Mouse (Mus musculus): Measurements from ENCODE around the gene Slc4a5. TPM values are rescaled to one million over a fixed set of nuclear protein-coding genes. Genes with fewer than 3 reads are reported as not detected.

Slc4a5 gene
- polyA plus RNA-seq, 1 experiment from 2014 or later, result 0.41 TPM

GRCm38 (mm10) chr6:83237123-83237522 is 17.5 kb downstream of the Slc4a5 start:
- no peak overlapping the region for H3K9ac ChIP-seq
- ATAC-seq, result peak; percentile 64; the same call in 1 of the 2 replicates
- H3K27me3 ChIP-seq (replicated peaks), result peaks cover 9% of the 10 kb centered on the region
- H3K9me3 ChIP-seq, result no peaks in the 10 kb centered on the region
- no peaks in the 10 kb centered on the region for H3K36me3 ChIP-seq
- H3K4me2 ChIP-seq (replicated peaks), result peak overlapping the region; percentile 43
- no peak overlapping the region for H3K4me3 ChIP-seq (replicated peaks)
- peaks cover 14% of the 10 kb centered on the region; the same call in 1 of the 2 replicates for H3K4me1 ChIP-seq (replicated peaks)
- WGBS, result 3% methylated on average over 9 of the region's 9 CpGs
- no peak overlapping the region for H3K27ac ChIP-seq

- no peak for ATAC-seq
- Histone ChIP-seq H3K27ac (no peak overlapping the region), H3K4me3 (replicated peaks) (no peak overlapping the region), H3K9me3 (no peaks in the 10 kb centered on the region), H3K4me1 (replicated peaks) (peaks cover 8% of the 10 kb centered on the region; the same call in 1 of the 2 replicates), H3K27me3 (replicated peaks) (no peaks in the 10 kb centered on the region; the same call in 1 of the 2 replicates), H3K9ac (no peak overlapping the region), H3K36me3 (no peaks in the 10 kb centered on the region), H3K4me2 (replicated peaks) (no peak overlapping the region)
- WGBS, result 48% methylated on average over 10 of the region's 10 CpGs
These were observed 24.9 kb downstream of the Slc4a5 start for GRCm38 (mm10) chr6:83244422-83245061.

GRCm38 (mm10) chr6:83245134-83245533 is 25.5 kb downstream of the Slc4a5 start:
- ATAC-seq, result no peak
- H3K27me3 ChIP-seq (replicated peaks), result no peaks in the 10 kb centered on the region
- H3K36me3 ChIP-seq, result no peaks in the 10 kb centered on the region
- no peak overlapping the region for H3K4me2 ChIP-seq (replicated peaks)
- peaks cover 5% of the 10 kb centered on the region; the same call in 1 of the 2 replicates for H3K4me1 ChIP-seq (replicated peaks)
- H3K27ac ChIP-seq, result no peak overlapping the region
- no peaks in the 10 kb centered on the region for H3K9me3 ChIP-seq
- no peak overlapping the region for H3K4me3 ChIP-seq (replicated peaks)
- WGBS, result 64% methylated on average over 6 of the region's 6 CpGs
- no peak overlapping the region for H3K9ac ChIP-seq

GRCm38 (mm10) chr6:83245997-83246396 is 26.4 kb downstream of the Slc4a5 start:
- Histone ChIP-seq H3K27ac (no peak overlapping the region), H3K9ac (no peak overlapping the region), H3K4me3 (replicated peaks) (no peak overlapping the region), H3K4me2 (replicated peaks) (no peak overlapping the region), H3K4me1 (replicated peaks) (no peaks in the 10 kb centered on the region), H3K27me3 (replicated peaks) (no peaks in the 10 kb centered on the region), H3K36me3 (no peaks in the 10 kb centered on the region), H3K9me3 (no peaks in the 10 kb centered on the region)
- ATAC-seq, result no peak
- WGBS, result 95% methylated on average over 1 of the region's 1 CpGs

- Histone ChIP-seq H3K4me3 (replicated peaks) (no peak overlapping the region), H3K9ac (no peak overlapping the region), H3K36me3 (no peaks in the 10 kb centered on the region), H3K4me2 (replicated peaks) (no peak overlapping the region), H3K9me3 (no peaks in the 10 kb centered on the region), H3K27me3 (replicated peaks) (no peaks in the 10 kb centered on the region), H3K4me1 (replicated peaks) (no peaks in the 10 kb centered on the region), H3K27ac (no peak overlapping the region)
- WGBS, result 92% methylated on average over 4 of the region's 4 CpGs
- ATAC-seq, result no peak
These were observed 27.1 kb downstream of the Slc4a5 start for GRCm38 (mm10) chr6:83246750-83247149.

GRCm38 (mm10) chr6:83247153-83247552 is 27.5 kb downstream of the Slc4a5 start:
- Histone ChIP-seq H3K4me2 (replicated peaks) (no peak overlapping the region), H3K27me3 (replicated peaks) (no peaks in the 10 kb centered on the region), H3K9ac (no peak overlapping the region), H3K9me3 (no peaks in the 10 kb centered on the region), H3K36me3 (no peaks in the 10 kb centered on the region), H3K4me3 (replicated peaks) (no peak overlapping the region), H3K27ac (no peak overlapping the region), H3K4me1 (replicated peaks) (no peaks in the 10 kb centered on the region)
- WGBS, result 92% methylated on average over 2 of the region's 2 CpGs
- ATAC-seq, result no peak

- no peak overlapping the region for H3K4me2 ChIP-seq (replicated peaks)
- no peak for ATAC-seq
- WGBS, result 70% methylated on average over 7 of the region's 7 CpGs
- H3K27me3 ChIP-seq (replicated peaks), result no peaks in the 10 kb centered on the region
- no peak overlapping the region for H3K9ac ChIP-seq
- H3K27ac ChIP-seq, result no peak overlapping the region
- no peaks in the 10 kb centered on the region for H3K4me1 ChIP-seq (replicated peaks)
- no peak overlapping the region for H3K4me3 ChIP-seq (replicated peaks)
- H3K9me3 ChIP-seq, result no peaks in the 10 kb centered on the region
- no peaks in the 10 kb centered on the region for H3K36me3 ChIP-seq
These were observed 34.6 kb downstream of the Slc4a5 start for GRCm38 (mm10) chr6:83254242-83254641.

- no peak for ATAC-seq
- no peak overlapping the region for H3K4me2 ChIP-seq (replicated peaks)
- peaks cover 5% of the 10 kb centered on the region; the same call in 1 of the 2 replicates for H3K4me1 ChIP-seq (replicated peaks)
- H3K9ac ChIP-seq, result no peak overlapping the region
- H3K36me3 ChIP-seq, result no peaks in the 10 kb centered on the region
- no peak overlapping the region for H3K27ac ChIP-seq
- H3K27me3 ChIP-seq (replicated peaks), result no peaks in the 10 kb centered on the region
- WGBS, result 81% methylated on average over 1 of the region's 1 CpGs
- H3K9me3 ChIP-seq, result no peaks in the 10 kb centered on the region
- H3K4me3 ChIP-seq (replicated peaks), result no peak overlapping the region
These were observed 44.9 kb downstream of the Slc4a5 start for GRCm38 (mm10) chr6:83264516-83264915.

GRCm38 (mm10) chr6:83265253-83265652 is 45.6 kb downstream of the Slc4a5 start:
- H3K9ac ChIP-seq, result no peak overlapping the region
- H3K36me3 ChIP-seq, result no peaks in the 10 kb centered on the region
- H3K9me3 ChIP-seq, result no peaks in the 10 kb centered on the region
- no peak overlapping the region for H3K27ac ChIP-seq
- peaks cover 5% of the 10 kb centered on the region; the same call in 1 of the 2 replicates for H3K4me1 ChIP-seq (replicated peaks)
- no peak overlapping the region for H3K4me2 ChIP-seq (replicated peaks)
- ATAC-seq, result no peak
- H3K4me3 ChIP-seq (replicated peaks), result no peak overlapping the region
- no peaks in the 10 kb centered on the region for H3K27me3 ChIP-seq (replicated peaks)

- no peaks in the 10 kb centered on the region for H3K9me3 ChIP-seq
- H3K4me1 ChIP-seq (replicated peaks), result peaks cover 5% of the 10 kb centered on the region; the same call in 1 of the 2 replicates
- no peak overlapping the region for H3K4me3 ChIP-seq (replicated peaks)
- H3K27me3 ChIP-seq (replicated peaks), result no peaks in the 10 kb centered on the region
- no peak overlapping the region for H3K27ac ChIP-seq
- no peak overlapping the region for H3K9ac ChIP-seq
- H3K36me3 ChIP-seq, result no peaks in the 10 kb centered on the region
- 86% methylated on average over 4 of the region's 4 CpGs for WGBS
- no peak for ATAC-seq
- H3K4me2 ChIP-seq (replicated peaks), result no peak overlapping the region
These were observed 46.0 kb downstream of the Slc4a5 start for GRCm38 (mm10) chr6:83265653-83266052.

- Histone ChIP-seq H3K9ac (no peak overlapping the region), H3K4me1 (replicated peaks) (peaks cover 5% of the 10 kb centered on the region; the same call in 1 of the 2 replicates), H3K9me3 (no peaks in the 10 kb centered on the region), H3K4me3 (replicated peaks) (no peak overlapping the region), H3K4me2 (replicated peaks) (peak overlapping the region; percentile 76), H3K27ac (no peak overlapping the region), H3K27me3 (replicated peaks) (no peaks in the 10 kb centered on the region), H3K36me3 (no peaks in the 10 kb centered on the region)
- ATAC-seq, result no peak
- WGBS, result 73% methylated on average over 4 of the region's 4 CpGs
These were observed 48.0 kb downstream of the Slc4a5 start for GRCm38 (mm10) chr6:83267616-83268015.

GRCm38 (mm10) chr6:83268144-83269010 is 48.7 kb downstream of the Slc4a5 start:
- H3K27ac ChIP-seq, result peak overlapping the region; percentile 81
- no peaks in the 10 kb centered on the region for H3K9me3 ChIP-seq

More at GRCm38 (mm10) chr6:83268144-83269010, 48.7 kb downstream of the Slc4a5 start:
- Histone ChIP-seq H3K36me3 (no peaks in the 10 kb centered on the region), H3K4me3 (replicated peaks) (peak overlapping the region; percentile 60), H3K4me2 (replicated peaks) (peak overlapping the region; percentile 76), H3K27me3 (replicated peaks) (no peaks in the 10 kb centered on the region), H3K4me1 (replicated peaks) (peaks cover 5% of the 10 kb centered on the region; the same call in 1 of the 2 replicates), H3K9ac (peak overlapping the region; percentile 71)
- WGBS, result 2% methylated on average over 28 of the region's 28 CpGs
- peak; percentile 96 for ATAC-seq
